Mouse (Mus musculus) myocyte (in vitro differentiated cells): ENCODE results near the gene Abhd17b.

Experiments used
- CEBPB ChIP-seq: IDR thresholded peaks from 2 replicates; pipeline ENCODE4 v1.6.1; 2011; ENCODE audit warnings: mild to moderate bottlenecking, moderate library complexity; ENCODE audit not compliant: poor library complexity, insufficient read depth, severe bottlenecking
- E2F4 ChIP-seq: IDR thresholded peaks from one replicate; pipeline ENCODE4 v1.6.1; 2011; ENCODE audit warnings: mild to moderate bottlenecking, control low read depth, moderate library complexity; ENCODE audit not compliant: insufficient read depth
- MAX ChIP-seq: IDR thresholded peaks from one replicate; pipeline ENCODE4 v1.6.1; 2011; ENCODE audit warnings: low read depth, mild to moderate bottlenecking, control low read depth
- POLR2A ChIP-seq: IDR thresholded peaks from one replicate; pipeline ENCODE4 v1.6.1; 2011; ENCODE audit warnings: low read depth, mild to moderate bottlenecking, control low read depth, moderate library complexity; ENCODE audit not compliant: insufficient read length
- POLR2AphosphoS2 ChIP-seq: IDR thresholded peaks from one replicate; pipeline ENCODE4 v1.6.1; 2011; ENCODE audit warnings: low read depth, control low read depth; ENCODE audit not compliant: insufficient read length
- REST ChIP-seq: IDR thresholded peaks from one replicate; pipeline ENCODE4 v1.6.1; 2011; ENCODE audit warnings: mild to moderate bottlenecking, control low read depth, moderate library complexity; ENCODE audit not compliant: insufficient read depth, insufficient read length
- USF1 ChIP-seq: IDR thresholded peaks from one replicate; pipeline ENCODE4 v1.6.1; 2011; ENCODE audit warnings: low read depth, mild to moderate bottlenecking, control low read depth, moderate library complexity

GRCm38 (mm10) chr19:21651664-21652063 lies 1.3 kb upstream of the Abhd17b start:
- TF ChIP-seq POLR2AphosphoS2 (no peak), CEBPB (no peak), USF1 (no peak), POLR2A (no peak), E2F4 (no peak), MAX (no peak), REST (no peak)
